Mouse (Mus musculus) limb, embryonic 11.5 days (tissue): Measurements from ENCODE around the gene Lce1d. TPM values are rescaled to one million over a fixed set of nuclear protein-coding genes. Genes with fewer than 3 reads are reported as not detected.
"Not testable (repeated sequence)": the region's sequence is repeated elsewhere in the genome, so short reads cannot be mapped to it uniquely, and the experiment has no call there.

Experiments used
- ATAC-seq: fragments of 200-750 bp; cut with Nextera tagmentation; 2 replicates; pipeline ENCODE4 v1.8.0; 2017; ENCODE audit warnings: low read depth; ENCODE audit not compliant: insufficient number of reproducible peaks, low FRiP score, low TSS enrichment
- DNase-seq: peaks from one replicate; pipeline ENCODE4 v3.0.0-alpha.2; 2015; ENCODE audit warnings: low spot score
- H3K27ac ChIP-seq: fragments of 300-500 bp; sonication (generic); replicated peaks from 2 replicates; pipeline ENCODE4 v1.5.1; 2014; ENCODE audit warnings: low read depth, mild to moderate bottlenecking, low read length
- H3K27me3 ChIP-seq: fragments of 300-500 bp; sonication (generic); 2 replicates; pipeline ENCODE4 v1.6.1; 2014; ENCODE audit warnings: mild to moderate bottlenecking, low read length, mixed read lengths; ENCODE audit not compliant: control insufficient read depth, insufficient read depth
- H3K36me3 ChIP-seq: fragments of 300-500 bp; sonication (generic); 2 replicates; pipeline ENCODE4 v1.6.1; 2014; ENCODE audit warnings: mild to moderate bottlenecking, low read length, moderate library complexity, mixed read lengths; ENCODE audit not compliant: control insufficient read depth, insufficient read depth
- H3K4me1 ChIP-seq: fragments of 300-500 bp; sonication (generic); 2 replicates; pipeline ENCODE4 v1.6.1; 2014; ENCODE audit warnings: low read length, mixed read lengths; ENCODE audit not compliant: control insufficient read depth, insufficient read depth
- H3K4me2 ChIP-seq: fragments of 300-500 bp; sonication (generic); 2 replicates; pipeline ENCODE4 v1.6.1; 2014; ENCODE audit warnings: low read depth, mild to moderate bottlenecking, moderate library complexity; ENCODE audit not compliant: severe bottlenecking
- H3K4me3 ChIP-seq: fragments of 300-500 bp; sonication (generic); 2 replicates; pipeline ENCODE4 v1.5.1; 2014; ENCODE audit warnings: low read depth, low read length
- H3K9ac ChIP-seq: fragments of 300-500 bp; sonication (generic); 2 replicates; pipeline ENCODE4 v1.6.1; 2014; ENCODE audit warnings: mild to moderate bottlenecking, low read length
- H3K9me3 ChIP-seq: fragments of 300-500 bp; sonication (generic); 2 replicates; pipeline ENCODE4 v1.6.1; 2016; ENCODE audit warnings: low read length; ENCODE audit not compliant: control insufficient read depth
- WGBS: fragments of 180-500 bp; shearing (Covaris S2); extraction: QIAGEN DNeasy Blood & Tissue Kit; methylation state at CpG from one replicate; pipeline ENCODE4 v1.1.7; 2014; 5-methylcytosine and 5-hydroxymethylcytosine counted together
- polyA plus RNA-seq: library from polyadenylated mRNA; unstranded; fragments of >200 nt; fragmentation: Nextera tagmentation; extraction: Ambion mirVana; gene quantifications from 2 replicates; pipeline ENCODE4 v1.2.1, GENCODE M21; 2014

The Lce1d gene
- polyA plus RNA-seq: not detected in 2 replicates

GRCm38 (mm10) chr3:92687110-92687509 lies at the start of gene Lce1d:
Gene Lce1d (minus strand): TSS chr3:92687210.
- H3K4me3 ChIP-seq: no peak within 1 kb of the TSS
- no peak for ATAC-seq
- H3K27me3 ChIP-seq: no peaks in the 10 kb centered on the region
- H3K4me1 ChIP-seq: no peaks in the 10 kb centered on the region
- no peaks in the 10 kb centered on the region for H3K36me3 ChIP-seq
- no peak within 1 kb of the TSS for H3K9ac ChIP-seq
- no peak for DNase-seq
- no peaks in the 10 kb centered on the region for H3K9me3 ChIP-seq
- H3K4me2 ChIP-seq: no peak within 1 kb of the TSS
- H3K27ac ChIP-seq: no peak within 1 kb of the TSS
- 62% methylated on average over 2 of the region's 2 CpGs for WGBS

GRCm38 (mm10) chr3:92722631-92723030 lies 35.6 kb upstream of the Lce1d start:
- Histone ChIP-seq H3K4me1 (no peaks in the 10 kb centered on the region), H3K36me3 (no peaks in the 10 kb centered on the region), H3K9ac (no peak overlapping the region), H3K9me3 (no peaks in the 10 kb centered on the region), H3K27ac (no peak overlapping the region), H3K27me3 (no peaks in the 10 kb centered on the region), H3K4me2 (no peak overlapping the region), H3K4me3 (no peak overlapping the region)
- ATAC-seq (no peak), DNase-seq (no peak)
- 85% methylated on average over 5 of the region's 5 CpGs for WGBS

- H3K9me3 ChIP-seq: no peaks in the 10 kb centered on the region
- DNase-seq (no peak), ATAC-seq (no peak)
- H3K27me3 ChIP-seq: no peaks in the 10 kb centered on the region
- no peaks in the 10 kb centered on the region for H3K4me1 ChIP-seq
- H3K4me3 ChIP-seq: no peak within 1 kb of the TSS
- H3K4me2 ChIP-seq: no peak within 1 kb of the TSS
- H3K9ac ChIP-seq: no peak within 1 kb of the TSS
- 80% methylated on average over 3 of the region's 3 CpGs for WGBS
- H3K36me3 ChIP-seq: no peaks in the 10 kb centered on the region
- H3K27ac ChIP-seq: no peak within 1 kb of the TSS
Measured at GRCm38 (mm10) chr3:92720250-92720649, 33.2 kb upstream of the Lce1d start, which contains the start of gene Lce1f. Gene Lce1f (minus strand): TSS chr3:92720350.

- Histone ChIP-seq H3K27ac (no peak overlapping the region), H3K36me3 (no peaks in the 10 kb centered on the region), H3K4me1 (no peaks in the 10 kb centered on the region), H3K27me3 (no peaks in the 10 kb centered on the region), H3K4me3 (no peak overlapping the region), H3K4me2 (no peak overlapping the region), H3K9me3 (no peaks in the 10 kb centered on the region), H3K9ac (no peak overlapping the region)
- ATAC-seq: no peak
- DNase-seq: no peak
Measured at GRCm38 (mm10) chr3:92715122-92715521, 28.1 kb upstream of the Lce1d start.

- Histone ChIP-seq H3K9ac (no peak within 1 kb of the TSS), H3K27me3 (no peaks in the 10 kb centered on the region), H3K27ac (no peak within 1 kb of the TSS), H3K4me2 (no peak within 1 kb of the TSS), H3K9me3 (no peaks in the 10 kb centered on the region), H3K4me3 (no peak within 1 kb of the TSS), H3K36me3 (no peaks in the 10 kb centered on the region), H3K4me1 (no peaks in the 10 kb centered on the region)
- DNase-seq (no peak), ATAC-seq (no peak)
- WGBS: 83% methylated on average over 2 of the region's 2 CpGs
Measured at GRCm38 (mm10) chr3:92708974-92709373, 22.0 kb upstream of the Lce1d start, which contains the start of gene Lce1e. Gene Lce1e (minus strand): TSS chr3:92709074.

- no peaks in the 10 kb centered on the region for H3K27me3 ChIP-seq
- ATAC-seq: no peak
- H3K9me3 ChIP-seq: no peaks in the 10 kb centered on the region
- H3K27ac ChIP-seq: no peak overlapping the region
- no peaks in the 10 kb centered on the region for H3K36me3 ChIP-seq
- 50% methylated on average over 1 of the region's 1 CpGs for WGBS
- no peak overlapping the region for H3K9ac ChIP-seq
- DNase-seq: no peak
- no peak overlapping the region for H3K4me2 ChIP-seq
- no peaks in the 10 kb centered on the region for H3K4me1 ChIP-seq
- H3K4me3 ChIP-seq: no peak overlapping the region
Measured at GRCm38 (mm10) chr3:92694613-92695012, 7.6 kb upstream of the Lce1d start.

- no peak for DNase-seq
- Histone ChIP-seq H3K27me3 (no peaks in the 10 kb centered on the region), H3K27ac (no peak overlapping the region), H3K36me3 (no peaks in the 10 kb centered on the region), H3K9me3 (no peaks in the 10 kb centered on the region), H3K4me2 (no peak overlapping the region), H3K4me3 (no peak overlapping the region), H3K9ac (no peak overlapping the region), H3K4me1 (no peaks in the 10 kb centered on the region)
- ATAC-seq: no peak
Measured at GRCm38 (mm10) chr3:92691688-92692087, 4.7 kb upstream of the Lce1d start.

- not testable (repeated sequence) for H3K36me3 ChIP-seq, DNase-seq, H3K9me3 ChIP-seq, ATAC-seq, H3K4me2 ChIP-seq, H3K27me3 ChIP-seq, H3K4me3 ChIP-seq, H3K4me1 ChIP-seq, H3K27ac ChIP-seq, H3K9ac ChIP-seq
- 70% methylated on average over 16 of the region's 16 CpGs for WGBS
Measured at GRCm38 (mm10) chr3:92689154-92689553, 2.1 kb upstream of the Lce1d start.

GRCm38 (mm10) chr3:92678947-92679346 lies 8.1 kb downstream of the Lce1d start, which contains the start of gene Lce1c:
Gene Lce1c (plus strand): TSS chr3:92679247.
- ATAC-seq (no peak), DNase-seq (no peak)
- H3K4me1 ChIP-seq: no peaks in the 10 kb centered on the region
- H3K9ac ChIP-seq: no peak within 1 kb of the TSS
- no peak within 1 kb of the TSS for H3K4me2 ChIP-seq
- no peaks in the 10 kb centered on the region for H3K27me3 ChIP-seq
- no peaks in the 10 kb centered on the region for H3K36me3 ChIP-seq
- H3K27ac ChIP-seq: no peak within 1 kb of the TSS
- H3K4me3 ChIP-seq: no peak within 1 kb of the TSS
- no peaks in the 10 kb centered on the region for H3K9me3 ChIP-seq
- WGBS: 87% methylated on average over 4 of the region's 4 CpGs
